Mouse (Mus musculus) heart, embryonic 15.5 days (tissue): ENCODE data around the gene Ncaph2. TPM values are rescaled to one million over a fixed set of nuclear protein-coding genes. Genes with fewer than 3 reads are reported as not detected.

Experiments
- ATAC-seq: fragments of 200-750 bp; cut with Nextera tagmentation; replicated peaks from 2 replicates; pipeline ENCODE4 v1.8.0; 2017; ENCODE audit warnings: low read depth, moderate TSS enrichment; ENCODE audit not compliant: insufficient number of reproducible peaks, insufficient read depth, low FRiP score
- H3K27ac ChIP-seq: fragments of 300-500 bp; sonication (generic); 2 replicates; pipeline ENCODE4 v1.5.1; 2015; ENCODE audit warnings: mild to moderate bottlenecking, inconsistent platforms
- H3K27me3 ChIP-seq: fragments of 300-500 bp; sonication (generic); 2 replicates; pipeline ENCODE4 v1.6.1; 2015; ENCODE audit warnings: inconsistent platforms
- H3K36me3 ChIP-seq: fragments of 300-500 bp; sonication (generic); 2 replicates; pipeline ENCODE4 v1.6.1; 2015; ENCODE audit warnings: mild to moderate bottlenecking, inconsistent platforms
- H3K4me1 ChIP-seq: fragments of 300-500 bp; sonication (generic); replicated peaks from 2 replicates; pipeline ENCODE4 v1.6.1; 2015; ENCODE audit warnings: inconsistent platforms
- H3K4me2 ChIP-seq: fragments of 300-500 bp; sonication (generic); 2 replicates; pipeline ENCODE4 v1.6.1; 2015; ENCODE audit warnings: inconsistent platforms, mild to moderate bottlenecking, moderate library complexity
- H3K4me3 ChIP-seq: fragments of 300-500 bp; sonication (generic); 2 replicates; pipeline ENCODE4 v1.5.1; 2015; ENCODE audit warnings: mild to moderate bottlenecking, inconsistent platforms
- H3K9ac ChIP-seq: fragments of 300-500 bp; sonication (generic); 2 replicates; pipeline ENCODE4 v1.6.1; 2015; ENCODE audit warnings: mild to moderate bottlenecking, inconsistent platforms
- H3K9me3 ChIP-seq: fragments of 300-500 bp; sonication (generic); replicated peaks from 2 replicates; pipeline ENCODE4 v1.6.1; 2016; ENCODE audit warnings: inconsistent platforms
- WGBS: fragments of 180-500 bp; shearing (Covaris S2); methylation state at CpG from one replicate; pipeline ENCODE4 v1.1.7; 2015; ENCODE audit warnings: mixed read lengths; 5-methylcytosine and 5-hydroxymethylcytosine counted together
- polyA plus RNA-seq: library from polyadenylated mRNA; unstranded; fragments of >200 nt; fragmentation: Nextera tagmentation; extraction: Ambion mirVana; gene quantifications from 2 replicates; pipeline ENCODE4 v1.2.1, GENCODE M21; 2015

The Ncaph2 gene
- polyA plus RNA-seq, 1 experiment from 2014 or later = 85.3 TPM

- Histone ChIP-seq H3K27ac (peak overlapping the region; percentile 34; the same call in 1 of the 2 replicates), H3K4me3 (no peak overlapping the region), H3K9ac (no peak overlapping the region), H3K36me3 (peaks cover 36% of the 10 kb centered on the region), H3K4me1 (peaks cover 14% of the 10 kb centered on the region), H3K9me3 (no peaks in the 10 kb centered on the region), H3K27me3 (no peaks in the 10 kb centered on the region), H3K4me2 (no peak overlapping the region)
- ATAC-seq = no peak
- WGBS = 78% methylated on average over 5 of the region's 5 CpGs
Measured at GRCm38 (mm10) chr15:89350447-89350846, 5.1 kb upstream of the Ncaph2 start.

DNA sequence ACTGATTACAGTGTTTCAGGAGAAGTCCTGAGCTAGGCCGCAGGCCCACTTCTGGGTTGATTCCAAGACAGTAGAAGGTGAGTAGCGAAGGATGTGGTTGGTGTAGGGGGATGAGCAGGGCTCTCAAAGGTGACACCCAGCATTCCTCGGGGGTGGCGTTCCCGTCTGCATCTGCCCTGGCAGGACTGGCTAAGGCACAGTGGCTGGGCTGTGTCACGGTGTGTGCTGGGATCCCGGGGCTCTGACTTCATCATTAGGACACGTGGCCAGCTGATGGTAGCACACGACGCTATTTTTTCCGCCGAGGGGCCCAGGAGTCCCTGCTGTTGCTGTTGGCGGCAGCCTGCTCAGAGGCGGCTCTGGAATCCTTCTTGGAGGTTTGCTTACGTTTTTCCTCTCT, 4.2 kb upstream of the Ncaph2 start:
- WGBS = 74% methylated on average over 15 of the region's 15 CpGs
- H3K4me3 ChIP-seq = no peak overlapping the region
- H3K27ac ChIP-seq = 0 out of 2 replicates have a peak overlapping the region, but pooled peaks have one; percentile 34
- H3K4me1 ChIP-seq = peaks cover 15% of the 10 kb centered on the region
- ATAC-seq = no peak
- H3K9ac ChIP-seq = no peak overlapping the region
- no peaks in the 10 kb centered on the region for H3K27me3 ChIP-seq
- no peaks in the 10 kb centered on the region for H3K9me3 ChIP-seq
- peaks cover 36% of the 10 kb centered on the region for H3K36me3 ChIP-seq
- H3K4me2 ChIP-seq = no peak overlapping the region

DNA sequence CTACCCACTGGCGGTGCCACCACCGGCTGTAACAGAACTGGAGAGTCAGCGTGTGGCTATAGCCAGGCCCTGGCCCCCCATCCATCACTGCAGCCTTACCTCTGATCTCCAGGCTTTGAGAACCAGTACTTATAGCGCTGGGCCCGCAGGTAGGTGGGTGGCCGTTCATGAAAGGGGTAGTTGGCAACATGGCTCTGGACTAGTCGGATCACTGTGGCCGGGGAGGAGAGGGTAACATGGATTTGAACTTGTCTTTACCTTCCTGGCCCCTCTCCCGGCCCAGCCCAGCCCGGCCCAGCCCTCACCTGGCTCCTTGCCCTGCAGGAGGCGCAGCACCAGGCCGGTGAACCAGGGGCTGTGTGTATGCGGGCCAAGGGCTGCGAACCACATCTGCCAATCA, 3.5 kb upstream of the Ncaph2 start:
- H3K9ac ChIP-seq = no peak overlapping the region
- peaks cover 36% of the 10 kb centered on the region for H3K36me3 ChIP-seq
- no peak overlapping the region for H3K4me2 ChIP-seq
- 93% methylated on average over 14 of the region's 14 CpGs for WGBS
- H3K27ac ChIP-seq = no peak overlapping the region
- no peaks in the 10 kb centered on the region for H3K9me3 ChIP-seq
- no peak overlapping the region for H3K4me3 ChIP-seq
- H3K4me1 ChIP-seq = peaks cover 22% of the 10 kb centered on the region
- H3K27me3 ChIP-seq = no peaks in the 10 kb centered on the region
- ATAC-seq = no peak

GRCm38 (mm10) chr15:89352795-89353194, 2.7 kb upstream of the Ncaph2 start:
- WGBS = 94% methylated on average over 12 of the region's 12 CpGs
- no peak for ATAC-seq
- Histone ChIP-seq H3K27ac (no peak overlapping the region), H3K9me3 (no peaks in the 10 kb centered on the region), H3K36me3 (peaks cover 36% of the 10 kb centered on the region), H3K27me3 (no peaks in the 10 kb centered on the region), H3K4me1 (peaks cover 29% of the 10 kb centered on the region), H3K4me3 (no peak overlapping the region), H3K9ac (no peak overlapping the region), H3K4me2 (no peak overlapping the region)

GRCm38 (mm10) chr15:89353837-89354236, 1.7 kb upstream of the Ncaph2 start:
- Histone ChIP-seq H3K36me3 (peaks cover 36% of the 10 kb centered on the region), H3K27me3 (no peaks in the 10 kb centered on the region), H3K9ac (no peak overlapping the region), H3K4me2 (peak overlapping the region; percentile 69), H3K27ac (no peak overlapping the region), H3K9me3 (no peaks in the 10 kb centered on the region), H3K4me1 (peaks cover 37% of the 10 kb centered on the region), H3K4me3 (no peak overlapping the region)
- 95% methylated on average over 16 of the region's 16 CpGs for WGBS
- no peak for ATAC-seq

DNA sequence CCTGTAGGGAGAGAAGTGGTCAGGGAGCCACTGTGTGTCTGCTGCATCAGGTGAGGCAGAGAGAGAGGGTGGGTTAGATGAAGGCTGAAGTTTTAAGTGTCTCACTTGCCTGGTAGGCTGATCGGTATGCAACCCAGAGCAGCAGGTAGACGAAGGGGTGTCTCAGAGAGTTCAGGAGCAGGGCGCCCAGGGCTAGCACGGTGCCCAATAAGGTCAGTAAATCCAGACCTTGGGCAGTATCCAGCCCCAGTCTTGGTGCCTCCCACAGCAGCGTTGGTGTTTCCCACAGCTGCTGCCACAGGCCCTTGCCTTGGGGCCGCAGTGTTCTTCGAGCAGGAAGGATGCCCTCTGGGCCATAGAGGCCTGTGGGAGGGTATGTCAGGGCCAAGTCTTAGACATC, 1.1 kb upstream of the Ncaph2 start:
- Histone ChIP-seq H3K4me1 (peaks cover 42% of the 10 kb centered on the region), H3K9ac (peak overlapping the region; percentile 91), H3K4me2 (peak overlapping the region; percentile 69), H3K36me3 (peaks cover 36% of the 10 kb centered on the region), H3K4me3 (peak overlapping the region; percentile 86), H3K9me3 (no peaks in the 10 kb centered on the region), H3K27ac (no peak overlapping the region), H3K27me3 (no peaks in the 10 kb centered on the region)
- WGBS = 73% methylated on average over 7 of the region's 7 CpGs
- ATAC-seq = no peak

- ATAC-seq = peak; percentile 40; the same call in 1 of the 2 replicates
- H3K9ac ChIP-seq = peak overlapping the region; percentile 91
- H3K27me3 ChIP-seq = no peaks in the 10 kb centered on the region
- H3K4me2 ChIP-seq = peak overlapping the region; percentile 69
- H3K4me1 ChIP-seq = peaks cover 42% of the 10 kb centered on the region
- peak overlapping the region; percentile 87 for H3K27ac ChIP-seq
- no peaks in the 10 kb centered on the region for H3K9me3 ChIP-seq
- under 1% methylated on average over 15 of the region's 15 CpGs for WGBS
- peaks cover 34% of the 10 kb centered on the region for H3K36me3 ChIP-seq
- peak overlapping the region; percentile 86 for H3K4me3 ChIP-seq
Measured at GRCm38 (mm10) chr15:89356372-89356771, 853 bp downstream of the Ncaph2 start.

DNA sequence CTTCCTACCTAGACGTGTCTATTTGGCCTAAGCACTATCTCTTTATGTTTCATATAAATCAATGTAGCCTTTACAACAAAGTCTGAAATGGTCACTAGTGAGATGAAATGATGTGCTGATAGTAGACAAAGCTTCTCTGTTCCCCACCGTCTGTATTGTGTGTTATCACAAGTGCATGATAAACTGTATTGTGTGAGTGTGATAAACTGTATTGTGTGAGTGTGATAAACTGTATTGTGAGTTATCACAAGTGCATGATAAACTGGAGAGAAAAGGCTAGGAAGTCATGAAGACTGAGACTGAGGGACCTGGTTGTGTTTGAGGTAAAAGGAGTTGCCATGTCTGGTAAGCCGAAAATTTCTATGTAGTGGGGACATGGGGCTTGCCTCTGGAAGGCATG, 3.3 kb downstream of the Ncaph2 start:
- H3K4me2 ChIP-seq = no peak overlapping the region
- WGBS = 57% methylated on average over 3 of the region's 3 CpGs
- H3K27ac ChIP-seq = no peak overlapping the region
- peaks cover 33% of the 10 kb centered on the region for H3K36me3 ChIP-seq
- H3K4me1 ChIP-seq = peaks cover 40% of the 10 kb centered on the region
- no peaks in the 10 kb centered on the region for H3K27me3 ChIP-seq
- no peak overlapping the region for H3K4me3 ChIP-seq
- no peak overlapping the region for H3K9ac ChIP-seq
- no peak for ATAC-seq
- H3K9me3 ChIP-seq = no peaks in the 10 kb centered on the region

GRCm38 (mm10) chr15:89363051-89363450, 7.5 kb downstream of the Ncaph2 start:
- 80% methylated on average over 7 of the region's 7 CpGs for WGBS
- no peak overlapping the region for H3K27ac ChIP-seq
- H3K9me3 ChIP-seq = no peaks in the 10 kb centered on the region
- no peak overlapping the region for H3K4me2 ChIP-seq
- H3K27me3 ChIP-seq = no peaks in the 10 kb centered on the region
- H3K36me3 ChIP-seq = peaks cover 76% of the 10 kb centered on the region
- no peak for ATAC-seq
- H3K9ac ChIP-seq = no peak overlapping the region
- no peak overlapping the region for H3K4me3 ChIP-seq
- H3K4me1 ChIP-seq = peaks cover 11% of the 10 kb centered on the region

DNA sequence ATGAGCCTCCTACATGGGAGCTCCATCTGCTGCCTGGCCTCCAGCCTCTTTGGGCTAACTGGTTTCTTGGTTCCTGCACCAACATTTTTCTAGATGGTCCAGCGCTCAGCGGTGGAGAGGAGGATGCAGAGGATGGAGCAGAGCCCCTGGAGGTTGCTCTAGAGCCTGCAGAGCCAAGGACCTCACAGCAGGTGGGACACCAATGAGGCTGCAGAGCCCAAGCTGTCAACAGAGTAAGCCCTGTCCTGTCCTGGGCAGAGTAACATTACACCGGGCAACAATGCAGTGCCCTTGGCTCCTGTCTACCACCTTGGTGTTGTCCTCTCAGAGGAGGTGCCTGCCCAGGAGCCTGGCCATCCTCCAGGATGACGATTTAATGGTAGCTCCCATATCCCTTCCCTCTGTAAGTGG, 9.6 kb downstream of the Ncaph2 start:
- Histone ChIP-seq H3K36me3 (peaks cover 94% of the 10 kb centered on the region), H3K4me3 (no peak overlapping the region), H3K9me3 (no peaks in the 10 kb centered on the region), H3K27me3 (no peaks in the 10 kb centered on the region), H3K9ac (no peak overlapping the region), H3K27ac (no peak overlapping the region), H3K4me1 (no peaks in the 10 kb centered on the region), H3K4me2 (no peak overlapping the region)
- ATAC-seq = no peak
- WGBS = 90% methylated on average over 4 of the region's 4 CpGs

DNA sequence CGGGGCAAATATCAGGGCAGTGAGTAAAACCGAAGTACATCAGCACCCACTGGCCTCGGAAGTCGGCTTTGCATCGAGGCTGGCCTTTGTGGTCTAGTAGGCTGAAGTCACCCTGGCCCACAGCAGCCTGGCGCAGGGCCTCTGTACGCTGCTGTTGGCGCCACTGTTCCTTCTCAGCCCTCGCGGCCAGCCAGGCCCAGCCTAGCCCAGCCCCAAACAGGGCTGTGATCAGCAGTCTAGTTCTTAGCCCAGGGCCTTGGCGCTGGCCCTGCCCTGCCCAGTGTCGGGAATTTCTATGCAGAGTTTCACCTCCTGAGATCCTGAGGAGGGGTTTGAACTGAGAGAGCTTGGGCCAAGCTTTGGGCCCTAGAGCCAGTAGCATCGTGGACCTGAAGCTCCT, 16.5 kb downstream of the Ncaph2 start:
- H3K27ac ChIP-seq = 0 out of 2 replicates have a peak overlapping the region, but pooled peaks have one; percentile 98
- H3K4me1 ChIP-seq = peaks cover 18% of the 10 kb centered on the region
- H3K4me2 ChIP-seq = no peak overlapping the region
- H3K4me3 ChIP-seq = no peak overlapping the region
- WGBS = 88% methylated on average over 13 of the region's 13 CpGs
- no peak overlapping the region for H3K9ac ChIP-seq
- peaks cover 54% of the 10 kb centered on the region for H3K36me3 ChIP-seq
- peaks cover 13% of the 10 kb centered on the region for H3K27me3 ChIP-seq
- ATAC-seq = no peak
- H3K9me3 ChIP-seq = no peaks in the 10 kb centered on the region

DNA sequence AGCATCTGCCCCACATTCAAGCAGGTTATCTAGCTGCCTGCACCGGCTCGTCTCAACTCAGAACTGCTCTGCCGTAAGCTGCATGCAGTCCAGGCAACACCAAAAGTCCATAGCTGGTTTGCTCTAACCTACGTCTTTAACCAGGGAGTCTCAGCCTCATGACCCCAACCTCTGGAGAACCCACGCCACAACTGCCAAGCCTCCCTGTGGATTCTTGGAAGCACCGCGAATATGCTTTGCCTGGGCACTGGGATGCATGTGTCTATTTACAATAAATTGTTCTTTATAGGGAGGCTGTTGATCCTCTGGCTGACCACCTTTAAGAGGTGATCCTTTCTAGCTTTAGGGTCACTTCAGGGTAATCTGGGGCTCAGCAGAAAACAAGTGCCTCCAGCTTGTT, 17.0 kb downstream of the Ncaph2 start:
- Histone ChIP-seq H3K9me3 (no peaks in the 10 kb centered on the region), H3K4me2 (peak overlapping the region; percentile 95), H3K27me3 (peaks cover 18% of the 10 kb centered on the region), H3K27ac (peak overlapping the region; percentile 98; the same call in 1 of the 2 replicates), H3K4me3 (peak overlapping the region; percentile 92; the same call in 1 of the 2 replicates), H3K36me3 (peaks cover 49% of the 10 kb centered on the region), H3K9ac (0 out of 2 replicates have a peak overlapping the region, but pooled peaks have one; percentile 86), H3K4me1 (peaks cover 23% of the 10 kb centered on the region)
- 82% methylated on average over 7 of the region's 7 CpGs for WGBS
- ATAC-seq = no peak
